Mouse (Mus musculus) CD4-positive, CD25-positive, alpha-beta regulatory T cell (primary cell): ENCODE results near the gene Npas2. TPM values are rescaled to one million over a fixed set of nuclear protein-coding genes. Genes with fewer than 3 reads are reported as not detected.

Experiments
- polyA plus RNA-seq: library from polyadenylated mRNA; unstranded; fragments of 100-300 nt; shearing (Covaris generic); gene quantifications from one replicate; pipeline ENCODE4 v1.2.1, GENCODE M21; 2017

Npas2 gene
- polyA plus RNA-seq, result 1.3 TPM

DNA sequence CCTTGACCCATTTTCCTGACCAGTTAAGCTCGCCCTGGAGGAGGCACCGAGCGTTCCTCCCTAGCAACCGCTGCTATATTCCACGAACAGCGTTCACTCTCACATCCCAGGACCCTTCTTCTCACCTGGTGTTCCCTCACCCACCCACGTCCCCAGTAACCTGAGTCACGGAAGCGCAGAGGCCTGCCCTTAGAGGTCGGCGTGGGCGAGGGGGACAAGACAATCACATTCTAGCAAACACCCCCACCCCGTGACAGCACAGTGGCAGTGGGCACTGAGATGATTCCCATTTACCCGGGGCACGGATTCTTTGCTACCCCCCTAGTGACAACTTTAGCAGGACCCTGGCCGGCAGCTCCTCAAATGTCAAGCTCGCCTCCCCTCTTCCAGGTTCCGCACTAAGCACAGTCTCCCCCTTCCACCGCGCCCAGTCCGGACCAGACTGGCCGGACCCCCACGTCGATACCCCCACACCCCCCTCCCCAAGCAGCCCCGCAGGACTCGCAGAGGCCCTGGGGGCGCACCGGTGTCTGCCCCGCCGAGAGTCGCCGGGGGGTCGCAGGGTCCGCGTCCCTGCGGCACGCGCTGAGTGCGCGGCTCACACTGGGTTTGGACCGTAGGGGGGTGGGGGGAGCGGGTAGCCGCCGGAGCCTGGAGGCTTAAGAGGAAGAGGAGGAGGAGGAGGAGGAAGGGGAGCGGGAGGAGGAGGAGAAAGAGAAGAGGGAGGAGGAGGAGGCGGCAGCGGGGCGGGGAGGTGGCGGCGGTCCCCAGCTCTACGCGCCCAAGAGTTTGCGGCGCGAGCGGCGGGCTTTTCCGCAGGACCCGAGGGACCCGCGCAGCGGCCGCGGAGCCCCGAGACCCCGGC, at the start of gene Npas2:
Gene Npas2, plus strand, starts transcription at position 735 of the 865 bp plus-strand sequence.

DNA sequence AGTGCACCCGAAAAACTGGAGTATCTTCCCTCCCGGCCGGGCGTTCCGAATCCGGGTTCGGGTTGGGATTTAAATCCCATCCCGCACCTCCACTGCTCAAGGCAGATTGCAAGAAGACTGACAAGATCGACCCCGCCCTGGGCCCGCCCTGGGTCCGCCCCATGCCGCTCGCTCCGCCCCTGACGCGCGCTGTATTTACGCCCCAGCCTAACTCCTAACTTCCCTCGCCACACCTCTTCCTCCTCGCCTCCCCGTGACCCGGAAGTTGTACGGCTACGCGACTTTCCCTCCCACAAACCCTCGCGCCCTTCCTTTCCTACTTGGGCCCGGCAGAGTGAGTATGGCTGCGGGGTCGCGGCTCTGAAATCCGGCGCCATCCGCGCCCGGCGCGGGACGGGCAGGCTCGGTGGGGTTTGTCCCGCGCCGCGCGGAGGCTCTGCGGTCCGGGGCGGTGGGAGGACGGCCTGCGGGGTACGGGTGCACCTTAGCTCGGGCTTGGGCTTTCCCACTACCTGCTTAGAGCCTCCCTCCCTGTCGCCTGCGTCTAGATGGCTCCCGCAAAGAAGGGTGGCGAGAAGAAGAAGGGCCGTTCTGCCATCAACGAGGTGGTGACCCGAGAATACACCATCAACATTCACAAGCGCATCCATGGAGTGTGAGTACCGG, 174.2 kb downstream of the Npas2 start, which contains the start of gene Rpl31:
Gene Rpl31, plus strand, starts transcription at position 242 of the 666 bp plus-strand sequence.

Other genes with a start within 250 kb of the Npas2 start
- 99.6 TPM for gene Pdcl3, start 208.1 kb upstream of the Npas2 start, polyA plus RNA-seq
- 279 TPM for gene Rpl31, start 174.1 kb downstream of the Npas2 start, polyA plus RNA-seq